Mouse (Mus musculus) adrenal gland, postnatal 36 days (tissue): ENCODE data around the gene Ercc5. TPM values are rescaled to one million over a fixed set of nuclear protein-coding genes. Genes with fewer than 3 reads are reported as not detected.
A peak's percentile ranks its signal among the peaks of the same experiment; 100 is the strongest.

ENCODE experiments used
- DNase-seq, 2 experiments: peaks; one replicate each; pipeline ENCODE4 v3.0.0; 2021; ENCODE audit warnings: mixed read lengths in 1 of 2
- total RNA-seq, 2 experiments: library from RNA; stranded (reverse); gene quantifications; 2 replicates each; pipeline ENCODE4 v1.2.3; 2021

The Ercc5 gene
- total RNA-seq, 2 experiments from 2014 or later = 17.8 to 18.9 TPM

DNA sequence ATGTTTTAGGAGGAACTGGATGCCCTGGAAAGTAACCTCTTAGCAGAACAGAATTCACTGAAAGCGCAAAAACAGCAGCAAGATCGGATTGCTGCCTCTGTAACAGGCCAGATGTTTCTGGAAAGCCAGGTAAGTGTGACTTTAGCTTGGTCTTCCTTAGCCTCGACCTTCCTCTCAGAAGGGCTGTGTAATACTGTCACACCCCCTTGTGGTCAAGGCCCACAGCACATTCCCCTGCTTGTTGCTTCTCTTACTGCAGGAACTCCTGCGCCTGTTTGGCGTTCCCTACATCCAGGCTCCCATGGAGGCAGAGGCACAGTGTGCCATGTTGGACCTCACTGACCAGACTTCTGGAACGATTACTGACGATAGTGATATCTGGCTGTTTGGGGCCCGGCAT, 26.4 kb downstream of the Ercc5 start:
- no peak for DNase-seq

DNA sequence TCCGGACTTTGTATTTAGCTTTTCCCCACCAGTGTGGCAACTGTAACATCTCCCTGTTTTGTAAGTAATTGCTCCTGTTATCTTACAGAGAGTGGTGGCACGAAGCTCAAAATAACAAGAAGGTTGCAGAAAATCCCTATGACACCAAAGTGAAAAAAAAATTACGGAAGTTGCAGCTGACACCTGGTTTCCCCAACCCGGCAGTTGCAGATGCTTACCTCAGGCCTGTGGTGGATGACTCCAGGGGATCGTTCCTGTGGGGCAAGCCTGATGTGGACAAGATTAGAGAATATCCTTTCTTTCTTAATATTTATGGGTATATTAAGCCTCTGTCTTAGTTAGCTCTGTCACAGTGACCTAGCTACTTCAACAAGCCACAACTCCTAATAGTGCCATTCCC, 30.5 kb downstream of the Ercc5 start:
- no peak for DNase-seq

- peak in 1 of 2 experiments; percentile 55 for DNase-seq
These were observed 38.9 kb downstream of the Ercc5 start for GRCm38 (mm10) chr1:44186396-44186795.

- peak; percentile 31 to 36 for DNase-seq
These were observed 51.0 kb downstream of the Ercc5 start for GRCm38 (mm10) chr1:44198273-44199171.

GRCm38 (mm10) chr1:44202876-44203275, 55.3 kb downstream of the Ercc5 start:
- DNase-seq = no peak

DNA sequence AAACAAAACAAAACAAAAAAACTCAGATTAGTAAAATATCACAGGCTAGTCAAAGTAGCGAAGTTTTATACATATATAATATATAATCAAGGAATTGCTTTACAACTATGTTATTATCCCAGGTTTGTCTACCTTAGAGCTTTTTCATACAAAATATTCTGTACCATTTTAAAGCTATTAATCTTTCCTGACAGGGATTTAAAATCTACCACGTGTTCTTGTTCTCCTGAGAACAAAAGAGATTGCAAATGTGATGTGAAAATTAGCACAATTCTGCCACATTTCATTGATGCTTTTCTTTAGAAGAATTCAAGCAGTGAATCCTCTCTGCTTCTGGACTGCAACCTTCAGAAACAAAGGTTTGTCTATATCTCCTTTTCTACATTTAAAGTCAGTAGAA, 66.9 kb downstream of the Ercc5 start:
- DNase-seq = no peak

DNA sequence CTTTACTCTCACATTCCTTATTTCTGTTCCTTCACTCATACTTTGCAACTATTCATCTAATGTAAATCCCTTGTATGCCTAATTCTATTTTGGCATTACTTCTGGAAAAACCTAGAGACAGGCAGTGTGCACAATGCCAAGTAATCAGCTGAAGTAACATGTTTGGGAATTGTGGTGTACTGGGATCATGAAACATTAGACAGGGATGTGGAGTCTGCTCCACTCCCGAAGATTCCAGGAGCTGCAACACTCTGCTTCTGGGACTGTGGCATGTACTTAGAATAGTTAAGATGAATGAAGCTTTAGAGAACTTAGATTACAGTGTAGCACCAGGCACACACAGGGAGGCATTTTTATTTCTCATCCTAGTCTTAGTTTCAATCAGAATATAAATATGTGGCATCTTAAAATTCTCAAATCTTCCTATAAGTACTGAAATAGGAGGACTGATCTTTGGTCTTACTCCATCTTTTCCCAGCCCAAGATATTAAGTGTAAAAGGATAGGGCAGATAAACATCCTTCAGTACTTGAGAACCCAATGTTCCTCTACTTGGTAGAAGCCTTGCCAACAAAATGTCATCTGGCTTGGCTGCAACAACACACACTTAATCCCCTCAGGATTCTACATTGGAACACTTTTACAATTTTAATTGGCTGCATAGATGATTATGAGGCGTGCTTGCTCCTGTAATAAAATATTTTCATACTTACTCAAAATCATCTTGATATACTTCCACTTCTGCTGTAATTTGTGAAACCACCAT, 69.0 kb downstream of the Ercc5 start:
- DNase-seq = no peak

GRCm38 (mm10) chr1:44217118-44217517, 69.6 kb downstream of the Ercc5 start:
- no peak for DNase-seq

GRCm38 (mm10) chr1:44218876-44219275, 71.3 kb downstream of the Ercc5 start, which contains the start of gene Mettl21e:
Mettl21e (minus strand) TSS chr1:44218961.
- no peak for DNase-seq

GRCm38 (mm10) chr1:44229044-44229443, 81.5 kb downstream of the Ercc5 start:
- peak; percentile 12 to 62 for DNase-seq

Other genes with a start within 250 kb of the Ercc5 start
- gene Tpp2, start 214.1 kb upstream of the Ercc5 start, total RNA-seq = 10 to 100 TPM; 50.5 to 53.4 TPM
- not detected for gene Mettl21c, start 127.7 kb upstream of the Ercc5 start, total RNA-seq
- gene Gm8251, start 85.8 kb upstream of the Ercc5 start, total RNA-seq = under 1 TPM; 0.03 TPM
- 10 to 100 TPM; 10.4 to 14.9 TPM for gene Tex30, start 45.3 kb upstream of the Ercc5 start, total RNA-seq
- 10 to 100 TPM; 16.3 to 20.8 TPM for gene Kdelc1, start 28.9 kb upstream of the Ercc5 start, total RNA-seq
- 10 to 100 TPM; 17.2 to 21.4 TPM for gene Bivm, start 28.8 kb upstream of the Ercc5 start, total RNA-seq
- gene Mettl21e, start 71.2 kb downstream of the Ercc5 start, total RNA-seq = not detected